Mouse (Mus musculus) gastrocnemius, adult 2 months (tissue): Measurements from ENCODE around the gene Lnx2. TPM values are rescaled to one million over a fixed set of nuclear protein-coding genes. Genes with fewer than 3 reads are reported as not detected.

Source experiments
- DNase-seq: peaks from one replicate; pipeline ENCODE4 v3.0.0; 2022
- H3K27ac ChIP-seq: fragments of 200-600 bp; 2 replicates; pipeline ENCODE4 v1.8.1; 2022; ENCODE audit warnings: mild to moderate bottlenecking
- H3K4me3 ChIP-seq: fragments of 200-600 bp; 2 replicates; pipeline ENCODE4 v1.8.1; 2022; ENCODE audit warnings: mild to moderate bottlenecking, moderate library complexity
- CTCF ChIP-seq: fragments of 200-600 bp; IDR thresholded peaks from 2 replicates; pipeline ENCODE4 v1.8.1; 2022; ENCODE audit warnings: antibody characterized with exemption, mild to moderate bottlenecking, moderate library complexity
- intact Hi-C: fragments of 180-260 bp; cut with DNase I; formaldehyde crosslinking; loops from one replicate; pipeline ENCODE4 v1.15.1; 2025
- total RNA-seq, 2 experiments: library from RNA; stranded (reverse); gene quantifications; 2 replicates each; pipeline ENCODE4 v1.2.3; 2021

Lnx2 gene
- total RNA-seq, 2 experiments from 2014 or later, result 3.3 to 3.4 TPM

- Histone ChIP-seq H3K27ac (0 out of 2 replicates have a peak overlapping the region, but pooled peaks have one; percentile 4), H3K4me3 (no peak overlapping the region)
- no peak for TF ChIP-seq CTCF
- intact Hi-C loops, result no loop called here
- no peak for DNase-seq
These were observed 4.5 kb downstream of the Lnx2 start for GRCm38 (mm10) chr5:147071886-147072285.

- peak overlapping the region; percentile 74 for H3K27ac ChIP-seq
- peak; percentile 71 for DNase-seq
- peak overlapping the region; percentile 41 for H3K4me3 ChIP-seq
- no peak for TF ChIP-seq CTCF
- intact Hi-C loops, result no loop called here
These were observed 5.4 kb downstream of the Lnx2 start for GRCm38 (mm10) chr5:147070791-147071516.

- TF ChIP-seq CTCF, result no peak
- intact Hi-C loops, result no loop called here
- Histone ChIP-seq H3K27ac (peak overlapping the region; percentile 31), H3K4me3 (no peak overlapping the region)
- no peak for DNase-seq
These were observed 7.5 kb downstream of the Lnx2 start for GRCm38 (mm10) chr5:147068876-147069275.

GRCm38 (mm10) chr5:147066965-147067364, 9.4 kb downstream of the Lnx2 start:
- Histone ChIP-seq H3K27ac (no peak overlapping the region), H3K4me3 (no peak overlapping the region)
- DNase-seq, result no peak
- intact Hi-C loops, result no loop called here
- TF ChIP-seq CTCF, result no peak

GRCm38 (mm10) chr5:147066129-147066528, 10.3 kb downstream of the Lnx2 start:
- no peak overlapping the region for H3K27ac ChIP-seq
- no peak for TF ChIP-seq CTCF
- intact Hi-C loops, result no loop called here
- DNase-seq, result no peak
- H3K4me3 ChIP-seq, result no peak overlapping the region

GRCm38 (mm10) chr5:147063215-147063661, 13.1 kb downstream of the Lnx2 start:
- peak overlapping the region; percentile 59; the same call in 1 of the 2 replicates for H3K27ac ChIP-seq

GRCm38 (mm10) chr5:147060024-147060423, 16.4 kb downstream of the Lnx2 start:
- no peak overlapping the region for H3K27ac ChIP-seq
- intact Hi-C loops, result no loop called here
- DNase-seq, result no peak
- H3K4me3 ChIP-seq, result no peak overlapping the region
- no peak for TF ChIP-seq CTCF

More at GRCm38 (mm10) chr5:147063215-147063661, 13.1 kb downstream of the Lnx2 start:
- TF ChIP-seq CTCF, result no peak
- no peak for DNase-seq
- intact Hi-C loops, result no loop called here
- H3K4me3 ChIP-seq, result peak overlapping the region; percentile 23

- Histone ChIP-seq H3K27ac (no peak overlapping the region), H3K4me3 (no peak overlapping the region)
- no peak for TF ChIP-seq CTCF
- intact Hi-C loops, result no loop called here
- DNase-seq, result no peak
These were observed 17.1 kb downstream of the Lnx2 start for GRCm38 (mm10) chr5:147059319-147059718.

- intact Hi-C loops, result no loop called here
- Histone ChIP-seq H3K4me3 (no peak overlapping the region), H3K27ac (no peak overlapping the region)
- no peak for TF ChIP-seq CTCF
- no peak for DNase-seq
These were observed 17.7 kb downstream of the Lnx2 start for GRCm38 (mm10) chr5:147058661-147059060.

- TF ChIP-seq CTCF, result no peak
- intact Hi-C loops, result no loop called here
These were observed 18.6 kb downstream of the Lnx2 start for GRCm38 (mm10) chr5:147057626-147058414.

GRCm38 (mm10) chr5:147056712-147057290, 19.6 kb downstream of the Lnx2 start:
- no peak overlapping the region for H3K27ac ChIP-seq
- no peak for TF ChIP-seq CTCF
- DNase-seq, result no peak
- no peak overlapping the region for H3K4me3 ChIP-seq
- intact Hi-C loops, result no loop called here

More at GRCm38 (mm10) chr5:147057626-147058414, 18.6 kb downstream of the Lnx2 start:
- Histone ChIP-seq H3K4me3 (no peak overlapping the region), H3K27ac (no peak overlapping the region)
- no peak for DNase-seq

GRCm38 (mm10) chr5:147055572-147056245, 20.7 kb downstream of the Lnx2 start:
- no peak overlapping the region for H3K4me3 ChIP-seq
- no peak for TF ChIP-seq CTCF
- DNase-seq, result no peak
- intact Hi-C loops, result no loop called here
- peak overlapping the region; percentile 25 for H3K27ac ChIP-seq
